In genomic region chr11:62990150-62990685, GRCm38 (mm10) we compare ENCODE assay signal across 24 mouse cellular contexts. TPM values are rescaled to one million over a fixed set of nuclear protein-coding genes. Genes with fewer than 3 reads are reported as not detected.
"Had no signal": no experiment of that assay in that cellular context is flagged by ENCODE, and none has a peak within 500 bp of the region (broad histone marks: within the 10 kb centered on the region; RNA-seq: fewer than 3 reads in every experiment).

No protein-coding gene starts in this region.

- H3K9me3 ChIP-seq: liver, embryonic 13.5 days; liver, embryonic 15.5 days; lung, embryonic 15.5 days; midbrain, embryonic 10.5 days; midbrain, embryonic 12.5 days; neural tube, embryonic 13.5 days; neural tube, embryonic 15.5 days had no signal

- H3K4me2 ChIP-seq: liver, embryonic 11.5 days; liver, embryonic 13.5 days; liver, embryonic 15.5 days; lung, embryonic 15.5 days; midbrain, embryonic 12.5 days; neural tube, embryonic 13.5 days; neural tube, embryonic 15.5 days had no signal

- H3K4me3 ChIP-seq: liver, embryonic 13.5 days; liver, embryonic 15.5 days; lung, embryonic 15.5 days; midbrain, embryonic 10.5 days; midbrain, embryonic 12.5 days; myocyte; neural tube, embryonic 13.5 days; neural tube, embryonic 15.5 days had no signal

- ATAC-seq: liver, postnatal 0 days; midbrain, embryonic 16.5 days had no signal

- H3K27me3 ChIP-seq: liver, embryonic 13.5 days; liver, embryonic 15.5 days; lung, embryonic 15.5 days; neural tube, embryonic 13.5 days; neural tube, embryonic 15.5 days had no signal

- H3K36me3 ChIP-seq: liver, embryonic 13.5 days; liver, embryonic 15.5 days; lung, embryonic 15.5 days; midbrain, embryonic 10.5 days; midbrain, embryonic 12.5 days; neural tube, embryonic 13.5 days; neural tube, embryonic 15.5 days had no signal

- H3K27ac ChIP-seq: liver, embryonic 13.5 days; liver, embryonic 15.5 days; lung, embryonic 15.5 days; midbrain, embryonic 10.5 days; midbrain, embryonic 12.5 days; neural tube, embryonic 13.5 days; neural tube, embryonic 15.5 days had no signal

- DNase-seq: liver, embryonic 13.5 days; liver, postnatal 0 days; midbrain, embryonic 14.5 days; retina, postnatal 1 day; right cerebral cortex, adult 18-20 months; right cerebral cortex, postnatal 25 days; right cerebral cortex, postnatal 4 days; spleen, adult 18-20 months; thymus, adult 18-20 months; thymus, postnatal 14 days; thymus, postnatal 36 days had no signal

- H3K4me1 ChIP-seq: liver, embryonic 13.5 days; liver, embryonic 15.5 days; neural tube, embryonic 13.5 days had no signal

- H3K9ac ChIP-seq: liver, embryonic 13.5 days; liver, embryonic 15.5 days; liver, postnatal 0 days; lung, embryonic 15.5 days; midbrain, embryonic 12.5 days; neural tube, embryonic 13.5 days; neural tube, embryonic 15.5 days had no signal

RNA-seq across cellular contexts. Expression of gene Cdrt4, which starts 39.2 kb away (rescaled TPM):
- polyA plus RNA-seq: liver, embryonic 11.5 days; liver, embryonic 13.5 days; liver, embryonic 15.5 days; liver, postnatal 0 days; midbrain, embryonic 10.5 days; midbrain, embryonic 12.5 days; midbrain, embryonic 14.5 days; midbrain, embryonic 16.5 days; myocyte; neural tube, embryonic 11.5 days; neural tube, embryonic 13.5 days; neural tube, embryonic 15.5 days; small intestine, adult 2 months; stomach, embryonic 14.5 days; thymus, postnatal 0 days had no signal
